Mouse (Mus musculus) ES-E14 (cell line): ENCODE measurements around the gene Shmt1.

Experiments used
- MAFK ChIP-seq: IDR thresholded peaks from 2 replicates; pipeline ENCODE4 v1.6.1; 2014; ENCODE audit warnings: mild to moderate bottlenecking, low read depth, low read length, inconsistent platforms; ENCODE audit not compliant: insufficient read depth
- ZNF384 ChIP-seq: IDR thresholded peaks from 2 replicates; pipeline ENCODE4 v1.6.1; 2012; ENCODE audit warnings: low read depth, low read length, inconsistent platforms

- TF ChIP-seq ZNF384 (no peak), MAFK (no peak)
Observed at GRCm38 (mm10) chr11:60761681-60762080, 49.8 kb downstream of the Shmt1 start.
